Mouse (Mus musculus) frontal cortex, postnatal 10 days (tissue): ENCODE measurements around the gene Pklr.

Experiments
- DNase-seq, 2 experiments: peaks; one replicate each; pipeline ENCODE4 v3.0.0; 2022; ENCODE audit warnings: low spot score in 2 of 2, mixed read lengths in 1 of 2

Pklr gene

DNA sequence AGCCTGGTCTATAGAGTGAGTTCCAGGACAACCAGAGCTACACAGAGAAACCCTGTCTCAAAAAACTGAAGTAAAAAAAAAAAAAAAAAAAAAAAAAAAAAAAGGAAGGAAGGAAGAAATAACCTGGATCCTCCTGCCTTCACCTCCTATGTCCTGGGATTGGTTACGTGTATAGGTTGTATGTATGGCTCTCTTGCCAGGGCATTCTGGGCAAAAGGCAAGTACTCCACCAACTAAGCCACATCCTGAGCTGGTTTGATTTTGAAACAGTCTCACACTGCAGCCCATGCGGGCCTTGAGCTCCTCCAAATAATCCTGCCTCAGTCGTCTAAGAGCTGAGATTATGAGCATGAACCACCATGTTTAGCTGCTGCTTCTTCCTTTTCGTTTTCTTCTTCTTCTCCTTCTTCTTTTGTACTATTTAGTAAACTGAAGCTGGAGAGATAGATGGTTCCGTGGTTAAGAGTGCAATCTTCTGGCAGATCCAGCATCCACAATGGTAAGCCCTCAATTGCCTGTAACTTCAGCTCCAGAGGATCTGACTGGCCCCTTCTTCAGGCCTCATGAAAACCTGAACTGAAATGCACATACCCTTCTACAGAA, 27.8 kb downstream of the Pklr start:
- DNase-seq = no peak

DNA sequence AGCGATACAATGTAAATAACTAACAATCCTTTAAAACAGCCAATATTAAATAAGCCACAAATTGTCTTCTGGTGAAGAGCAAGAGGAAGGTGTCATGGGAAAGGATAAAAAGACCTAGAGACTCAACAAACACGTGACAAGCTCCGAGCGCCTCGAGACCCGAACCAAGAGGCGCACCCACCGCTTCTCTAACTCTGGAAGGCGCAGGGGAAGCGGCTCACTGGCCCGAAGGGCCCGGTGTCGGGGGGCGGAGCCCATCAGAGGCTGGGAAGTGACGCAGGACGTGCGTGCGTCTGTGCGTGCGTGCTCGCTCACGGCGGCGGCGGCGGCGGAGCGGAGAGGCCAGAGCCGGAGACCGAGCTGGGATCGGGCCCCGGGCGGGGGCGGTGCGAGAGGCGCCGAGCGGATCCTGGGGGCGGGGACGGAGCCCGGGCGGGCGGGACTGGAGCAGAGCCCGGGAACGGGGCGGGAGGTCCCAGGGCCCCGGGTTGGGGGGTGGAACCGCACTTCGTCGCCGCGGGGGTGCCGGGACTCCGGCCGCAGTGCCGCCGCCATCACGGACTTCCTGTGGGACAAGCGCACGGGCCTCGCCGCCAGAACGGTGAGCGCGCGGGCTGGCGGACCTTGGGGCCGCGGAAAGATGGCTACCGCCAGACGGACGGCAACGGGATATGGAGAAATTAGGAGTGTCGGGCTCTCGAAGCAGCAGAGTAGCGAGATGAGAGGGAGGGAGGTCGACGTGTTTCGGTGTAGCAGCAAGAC, 28.7 kb downstream of the Pklr start, which contains the start of gene Clk2:
Gene Clk2 (plus strand): TSS at position 290 of the 762 bp plus-strand sequence.
- peak; percentile 89 to 92 for DNase-seq

DNA sequence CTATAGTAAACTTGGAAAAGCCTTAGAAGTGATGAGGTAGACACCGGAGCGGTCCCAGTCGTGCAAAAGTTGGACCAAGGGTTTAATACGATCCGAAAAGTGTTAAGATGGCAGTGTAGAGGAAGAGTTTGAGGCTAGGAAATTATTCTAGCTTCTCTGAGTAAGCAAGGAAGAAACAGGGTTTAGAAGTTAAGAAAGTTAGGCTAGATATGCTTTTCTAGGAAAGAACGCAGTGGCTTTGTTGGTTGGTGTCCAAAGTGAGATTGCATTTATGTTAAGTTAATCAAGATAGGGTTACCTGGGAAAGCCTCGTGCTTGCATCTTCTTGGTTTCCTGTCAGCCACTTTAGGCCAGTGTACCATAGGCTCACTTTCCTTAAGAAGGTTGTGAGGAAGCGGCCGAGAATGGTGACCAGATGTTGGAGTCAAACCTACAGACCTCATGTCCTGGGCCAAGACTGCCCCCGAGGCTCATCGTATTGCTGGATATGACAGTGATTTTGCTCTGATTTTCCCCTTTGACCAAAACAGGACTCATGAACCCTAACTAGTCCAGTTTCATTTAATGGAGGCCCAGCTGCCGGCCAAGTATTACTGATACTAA, 29.4 kb downstream of the Pklr start:
- no peak for DNase-seq

DNA sequence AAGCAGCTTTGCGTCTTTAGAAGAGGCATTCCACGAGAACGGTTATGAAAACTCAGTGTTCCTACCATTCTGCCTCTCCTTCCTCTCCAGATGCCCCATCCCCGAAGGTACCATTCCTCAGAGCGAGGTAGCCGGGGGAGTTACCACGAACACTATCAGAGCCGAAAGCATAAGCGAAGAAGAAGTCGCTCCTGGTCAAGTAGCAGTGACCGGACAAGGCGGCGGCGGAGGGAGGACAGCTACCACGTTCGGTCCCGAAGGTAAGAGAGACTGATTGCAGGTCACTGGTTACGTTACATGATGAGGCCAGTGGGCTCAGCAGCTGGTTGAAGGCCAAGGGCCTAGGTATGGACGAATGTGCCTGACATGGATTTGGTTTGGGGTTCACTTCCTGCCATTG, 31.0 kb downstream of the Pklr start:
- no peak for DNase-seq

DNA sequence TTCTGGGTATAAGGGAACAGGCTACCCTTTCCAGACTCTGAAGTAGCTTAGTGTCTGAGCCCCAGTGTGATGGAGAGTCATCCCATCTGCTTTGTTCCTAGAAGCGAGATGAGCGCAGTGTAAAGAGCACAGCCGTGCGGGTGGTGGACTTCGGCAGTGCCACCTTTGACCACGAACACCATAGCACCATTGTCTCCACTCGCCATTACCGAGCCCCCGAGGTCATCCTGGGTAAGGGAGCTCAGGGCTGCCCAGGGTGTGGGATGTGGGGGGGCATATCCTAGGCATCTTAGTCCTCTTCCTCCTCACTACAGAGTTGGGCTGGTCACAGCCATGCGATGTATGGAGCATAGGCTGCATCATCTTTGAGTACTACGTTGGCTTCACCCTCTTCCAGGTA, 38.9 kb downstream of the Pklr start:
- DNase-seq = no peak

DNA sequence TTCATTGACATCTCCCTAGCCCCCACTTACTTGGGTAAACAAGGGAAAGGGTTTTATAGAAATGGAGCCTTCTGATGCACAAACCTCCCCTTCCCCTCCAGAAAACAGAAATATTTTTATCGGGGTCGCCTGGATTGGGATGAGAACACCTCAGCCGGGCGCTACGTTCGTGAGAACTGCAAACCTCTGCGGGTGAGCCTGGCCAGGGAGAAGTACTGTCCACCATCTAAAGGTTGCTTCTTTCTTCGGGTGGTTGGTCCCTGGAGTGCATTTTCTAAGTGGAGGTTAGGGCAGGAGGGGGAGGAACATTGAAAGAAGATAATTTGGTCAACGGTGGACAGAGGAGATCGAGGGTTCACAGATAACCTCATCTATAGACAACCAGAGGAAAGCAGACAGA, 39.6 kb downstream of the Pklr start:
- DNase-seq = no peak

DNA sequence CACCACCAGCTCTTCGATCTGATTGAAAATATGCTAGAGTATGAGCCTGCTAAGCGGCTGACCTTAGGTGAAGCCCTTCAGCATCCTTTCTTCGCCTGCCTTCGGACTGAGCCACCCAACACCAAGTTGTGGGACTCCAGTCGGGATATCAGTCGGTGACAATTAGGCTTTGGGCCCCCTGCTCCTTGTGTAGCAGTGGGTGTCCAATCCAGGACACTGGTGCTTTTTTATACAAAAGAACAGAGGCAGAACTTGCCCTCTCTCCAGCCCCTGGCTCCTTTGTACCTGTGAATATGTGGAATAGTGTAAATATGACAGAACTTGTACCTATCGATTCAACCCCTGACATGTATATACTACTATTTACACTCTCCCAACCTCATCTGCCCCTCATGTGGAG, 40.5 kb downstream of the Pklr start:
- DNase-seq = no peak

DNA sequence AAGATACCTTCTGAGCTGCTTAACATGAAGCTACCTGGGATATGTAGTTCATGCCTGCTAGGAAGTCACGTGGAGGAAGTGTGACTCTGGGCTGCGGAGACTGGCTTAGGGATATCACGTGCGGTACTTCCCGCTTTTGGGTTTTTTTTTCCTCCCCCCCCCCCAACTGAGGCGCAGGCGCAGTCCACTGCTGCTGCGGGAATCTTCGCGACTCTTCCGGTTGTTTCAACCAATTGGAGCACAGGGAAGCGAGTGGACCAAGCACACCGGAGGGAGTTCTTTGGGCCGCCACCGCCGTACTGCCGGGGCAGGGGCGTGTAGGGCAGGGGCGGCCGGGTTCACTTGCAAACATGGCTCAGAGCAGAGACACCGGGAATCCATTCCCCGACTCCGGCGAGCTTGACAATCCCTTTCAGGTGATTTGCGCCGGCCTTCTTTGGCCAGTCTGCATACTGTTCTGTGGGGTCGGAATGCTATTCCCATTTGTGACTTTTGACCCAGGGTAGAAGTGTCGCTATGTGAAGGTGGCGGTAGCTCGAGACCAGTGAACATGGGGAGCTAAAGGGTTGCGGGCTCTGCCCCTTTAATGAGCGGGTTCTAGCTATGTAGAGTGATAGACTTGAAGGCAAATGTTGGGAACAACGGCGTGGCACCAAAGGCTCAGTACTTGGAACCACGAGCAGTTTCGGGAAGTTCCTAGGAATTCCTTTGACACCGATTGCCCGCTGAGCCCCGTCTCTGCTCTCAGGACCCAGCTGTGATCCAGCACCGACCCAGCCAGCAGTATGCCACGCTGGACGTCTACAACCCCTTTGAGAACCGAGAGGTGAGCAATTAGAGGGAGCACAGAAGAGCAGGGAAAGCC, 41.5 kb downstream of the Pklr start, which contains the start of gene Scamp3:
Gene Scamp3 (plus strand): TSS at position 232 of the 865 bp plus-strand sequence.
- peak; percentile 81 to 85 for DNase-seq

DNA sequence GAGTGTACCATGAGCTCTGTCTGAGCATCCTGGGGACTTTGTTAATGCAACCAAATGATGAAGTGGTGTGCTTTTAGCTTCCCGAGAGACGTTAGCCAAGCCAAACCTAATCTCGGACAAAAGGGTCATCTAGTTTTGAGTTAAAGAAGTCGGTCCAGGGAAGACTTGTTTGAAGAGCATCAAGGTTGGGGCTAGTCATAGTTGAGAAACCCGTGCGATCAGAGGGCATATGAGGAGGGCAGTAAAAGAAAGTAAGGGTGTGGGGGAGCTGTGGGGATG, 42.1 kb downstream of the Pklr start:
- DNase-seq = no peak

DNA sequence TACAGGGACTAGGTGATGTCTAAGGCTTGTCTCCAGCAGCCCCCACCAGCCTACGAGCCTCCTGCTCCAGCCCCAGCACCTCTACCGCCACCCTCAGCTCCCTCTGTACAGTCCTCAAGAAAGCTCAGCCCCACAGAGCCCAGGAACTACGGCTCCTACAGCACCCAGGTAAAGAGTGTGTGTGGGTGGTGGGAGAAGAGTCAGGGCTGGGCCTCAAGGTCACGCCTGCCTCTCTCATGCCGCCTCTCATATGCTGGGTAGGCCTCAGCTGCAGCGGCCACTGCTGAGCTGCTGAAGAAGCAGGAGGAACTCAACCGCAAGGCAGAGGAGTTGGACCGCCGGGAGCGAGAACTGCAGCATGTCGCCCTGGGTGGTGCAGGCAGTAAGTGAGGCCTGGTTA, 43.1 kb downstream of the Pklr start:
- no peak for DNase-seq

DNA sequence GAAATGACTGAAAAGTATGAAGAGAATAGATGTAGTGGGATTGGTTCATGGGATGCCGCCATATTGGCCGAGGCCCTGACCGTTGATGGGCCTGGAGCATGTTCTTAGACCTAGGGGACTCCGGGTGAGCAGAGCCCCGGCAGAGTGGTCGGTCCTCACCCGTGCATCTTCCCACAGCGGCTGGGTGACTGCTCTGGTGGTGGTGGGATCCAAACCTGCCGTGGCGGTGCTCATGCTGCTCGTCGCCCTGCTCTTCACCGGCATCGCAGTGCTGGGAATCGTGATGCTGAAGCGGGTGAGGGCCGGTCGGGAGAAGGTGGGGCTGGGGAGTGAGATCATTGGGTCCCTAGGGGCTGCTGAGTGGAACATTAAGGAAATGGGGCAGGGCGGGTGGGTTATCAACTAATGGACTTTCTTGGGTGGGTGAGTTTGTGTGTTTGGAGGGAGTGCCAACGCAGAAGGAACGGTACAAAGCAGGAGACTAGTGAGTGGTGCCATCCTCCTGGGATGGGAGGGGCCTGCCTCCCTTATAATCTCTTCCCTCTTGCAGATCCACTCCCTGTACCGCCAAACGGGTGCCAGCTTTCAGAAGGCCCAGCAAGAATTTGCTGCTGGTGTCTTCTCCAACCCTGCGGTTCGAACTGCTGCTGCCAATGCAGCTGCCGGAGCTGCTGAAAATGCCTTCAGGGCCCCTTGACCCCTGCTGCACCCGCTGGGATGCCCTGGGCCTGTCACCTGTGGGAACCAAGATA, 46.0 kb downstream of the Pklr start:
- DNase-seq = no peak

DNA sequence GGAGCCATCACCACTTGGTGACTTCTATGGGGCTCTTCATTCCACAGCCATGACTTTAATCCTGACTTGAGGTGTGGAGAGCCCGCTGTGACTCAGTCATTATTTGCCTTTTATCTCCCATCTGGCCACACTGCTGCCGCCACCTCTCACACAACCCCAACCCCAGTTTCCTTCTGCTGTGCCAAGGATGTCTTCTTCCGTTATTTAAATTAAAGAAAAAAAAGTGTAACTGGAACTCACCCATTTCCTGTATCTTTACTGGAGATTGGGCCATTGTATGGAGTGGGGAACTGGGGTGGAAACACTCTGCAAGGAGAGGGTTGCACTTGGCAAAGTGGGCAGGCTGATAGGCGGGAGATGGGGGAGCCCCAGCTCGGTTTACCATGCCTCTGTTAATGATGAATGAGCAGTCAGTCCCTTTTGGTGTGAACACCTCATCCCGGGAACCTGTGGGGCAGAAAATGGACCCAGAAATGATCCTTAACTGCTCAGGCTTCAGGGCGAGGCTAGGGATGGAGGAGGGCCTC, 46.7 kb downstream of the Pklr start:
- DNase-seq = no peak

DNA sequence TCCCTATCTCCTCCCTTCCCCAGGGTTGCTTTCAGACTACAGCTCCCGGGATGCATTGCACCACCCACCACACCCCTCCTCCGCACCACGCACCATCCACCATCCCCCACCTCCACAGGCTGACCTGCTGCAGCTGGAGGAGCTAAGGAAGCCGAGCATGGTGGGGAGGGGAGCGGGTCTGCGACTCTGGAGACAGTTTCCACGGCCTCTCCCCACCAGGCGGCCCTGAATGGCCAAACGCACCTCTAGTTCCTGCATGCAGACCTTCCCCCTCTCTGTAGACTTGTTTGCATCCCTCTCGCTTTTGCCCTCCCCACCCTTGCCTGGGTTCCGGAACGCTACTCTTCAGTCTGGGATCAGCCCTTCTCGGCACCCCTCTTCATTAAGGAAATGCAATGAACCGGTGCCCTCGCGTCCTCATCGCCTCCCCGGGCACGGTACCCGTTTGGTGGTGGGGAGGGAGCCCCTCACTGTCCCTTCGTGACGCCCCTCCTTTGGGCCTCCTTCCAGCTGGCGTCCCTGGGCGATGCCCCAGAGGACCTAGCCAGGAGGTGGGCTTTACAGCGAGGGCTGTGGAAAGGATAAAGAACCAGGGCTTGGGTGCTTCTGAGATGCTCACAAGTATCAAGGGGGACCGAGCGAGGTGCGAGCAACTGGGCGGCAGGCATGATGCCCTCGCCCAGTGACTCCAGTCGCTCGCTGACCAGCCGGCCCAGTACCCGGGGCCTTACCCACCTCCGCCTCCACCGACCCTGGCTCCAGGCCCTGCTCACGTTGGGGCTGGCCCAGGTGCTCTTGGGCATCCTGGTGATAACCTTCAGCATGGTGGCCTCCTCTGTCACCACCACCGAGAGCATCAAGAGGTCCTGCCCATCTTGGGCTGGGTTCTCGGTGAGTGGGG, 47.4 kb downstream of the Pklr start, which contains the start of gene Fam189b:
Gene Fam189b (plus strand): TSS at position 86 of the 901 bp plus-strand sequence.
- DNase-seq = peak; percentile 88 to 89

DNA sequence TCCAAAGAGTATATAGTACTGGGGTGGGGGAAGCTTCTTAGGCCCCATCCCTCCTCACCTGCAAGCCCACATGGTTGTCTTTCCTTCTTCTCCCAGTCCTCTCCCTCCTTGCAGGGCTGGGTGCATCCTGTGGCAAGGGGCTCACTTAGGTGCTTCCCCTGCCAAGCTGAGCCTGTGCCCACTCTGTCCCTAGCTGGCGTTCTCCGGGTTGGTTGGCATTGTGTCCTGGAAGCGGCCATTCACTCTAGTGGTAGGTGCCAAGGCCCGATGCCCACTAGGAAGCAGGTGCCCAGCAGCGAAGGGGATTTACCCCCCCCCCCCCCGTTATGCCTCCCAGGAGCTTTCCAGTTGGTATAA, 48.0 kb downstream of the Pklr start:
- no peak for DNase-seq

DNA sequence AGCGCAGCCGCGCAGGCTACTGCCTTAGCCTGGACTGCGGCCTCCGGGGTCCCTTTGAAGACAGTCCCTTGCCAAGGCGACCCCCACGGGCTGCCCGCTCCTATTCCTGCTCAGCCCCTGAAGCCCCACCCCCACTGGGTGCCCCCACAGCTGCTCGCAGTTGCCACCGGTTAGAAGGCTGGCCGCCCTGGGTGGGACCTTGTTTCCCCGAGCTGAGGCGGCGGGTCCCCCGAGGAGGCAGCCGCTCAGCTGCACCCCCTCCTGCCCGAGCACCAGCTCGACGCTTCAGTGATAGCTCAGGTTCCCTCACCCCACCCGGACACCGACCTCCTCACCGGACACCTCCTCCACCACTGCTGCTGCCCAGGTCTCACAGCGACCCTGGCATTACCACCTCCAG, 51.3 kb downstream of the Pklr start:
- no peak for DNase-seq

DNA sequence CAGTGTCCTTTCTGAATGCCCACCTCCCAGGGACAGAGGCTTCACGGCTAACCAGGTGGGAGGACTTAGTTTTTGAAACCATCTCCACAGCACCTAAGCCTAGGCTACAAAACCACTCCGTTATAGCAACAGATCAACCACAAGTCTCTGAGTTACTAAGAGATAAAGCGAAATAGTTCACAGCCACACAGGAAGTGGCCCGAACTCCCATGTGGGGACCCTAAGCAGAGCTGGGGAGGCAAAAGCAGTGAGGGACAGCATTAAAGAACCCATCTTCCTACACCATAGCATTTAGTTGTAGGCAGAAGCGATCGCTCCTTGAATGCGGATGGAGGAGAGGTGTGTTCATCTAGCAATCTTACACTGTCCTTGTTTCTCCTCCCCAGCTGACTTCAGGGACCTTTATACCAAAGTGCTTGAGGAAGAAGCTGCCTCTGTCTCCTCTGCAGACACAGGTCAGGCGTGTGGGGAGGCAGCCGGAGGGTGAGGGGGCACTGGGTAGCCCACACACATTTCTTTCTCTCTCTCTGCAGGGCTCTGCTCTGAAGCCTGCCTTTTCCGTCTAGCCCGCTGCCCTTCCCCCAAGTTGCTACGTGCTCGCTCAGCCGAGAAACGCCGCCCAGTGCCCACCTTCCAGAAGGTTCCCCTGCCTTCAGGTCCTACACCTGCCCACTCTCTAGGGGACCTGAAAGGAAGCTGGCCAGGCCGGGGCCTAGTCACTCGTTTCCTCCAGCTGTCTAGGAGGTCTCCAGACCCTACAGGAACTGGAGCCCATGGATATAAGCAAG, 51.9 kb downstream of the Pklr start:
- DNase-seq = no peak

DNA sequence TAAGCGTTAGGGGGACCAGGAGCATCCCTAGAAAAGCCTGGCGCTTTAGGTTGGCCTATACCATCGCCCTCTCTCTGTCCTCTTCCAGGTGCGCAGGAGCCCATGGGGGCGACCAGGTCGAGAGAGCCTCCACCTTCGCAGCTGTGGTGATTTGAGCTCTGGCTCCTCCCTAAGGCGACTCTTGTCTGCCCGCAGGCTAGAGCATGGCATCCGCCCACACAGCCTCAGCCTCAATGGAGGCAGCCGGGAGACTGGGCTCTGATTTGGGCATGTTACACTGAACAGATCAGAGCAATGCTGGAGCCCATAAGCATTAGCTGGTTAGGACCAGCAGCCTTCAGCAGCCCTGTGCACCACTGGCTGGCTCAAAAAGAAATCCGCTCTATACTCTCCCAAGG, 52.5 kb downstream of the Pklr start:
- no peak for DNase-seq

DNA sequence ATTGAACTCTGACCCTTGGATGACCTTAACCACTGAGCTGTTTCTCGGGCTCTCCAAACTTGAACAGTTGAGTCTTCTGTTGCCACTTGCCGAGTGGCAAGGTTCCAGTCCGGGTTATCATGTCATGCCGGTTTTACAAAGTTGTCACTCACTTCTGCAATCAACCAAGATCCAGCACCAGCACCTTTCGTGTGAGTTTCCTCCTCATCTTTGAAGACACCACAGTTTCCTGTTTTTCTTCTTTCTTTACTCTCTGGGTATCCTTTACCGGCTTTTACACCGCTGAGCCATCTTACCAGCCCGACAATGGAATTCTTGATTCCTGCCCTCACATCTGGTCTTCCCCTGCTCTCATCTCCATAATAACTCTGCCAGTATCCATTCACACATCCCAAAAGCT, 54.5 kb downstream of the Pklr start:
- DNase-seq = no peak

DNA sequence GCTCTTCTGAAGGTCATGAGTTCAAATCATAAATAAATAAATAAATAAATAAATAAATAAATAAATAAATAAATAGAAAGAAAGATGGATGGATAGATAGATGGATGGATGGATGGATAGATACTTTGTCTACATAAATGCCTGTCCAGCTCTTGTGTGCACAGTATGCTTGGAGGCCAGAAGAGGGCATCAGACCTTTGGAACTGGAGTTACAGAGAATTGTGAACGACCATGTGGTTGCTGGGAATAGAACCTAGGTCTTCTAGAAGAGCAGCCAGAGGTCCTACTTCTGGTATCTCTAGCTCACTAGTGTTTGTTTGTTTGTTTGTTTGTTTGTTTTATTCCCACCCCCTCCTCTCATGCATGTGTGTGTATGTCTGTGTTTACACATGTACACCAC, 57.4 kb downstream of the Pklr start:
- no peak for DNase-seq

DNA sequence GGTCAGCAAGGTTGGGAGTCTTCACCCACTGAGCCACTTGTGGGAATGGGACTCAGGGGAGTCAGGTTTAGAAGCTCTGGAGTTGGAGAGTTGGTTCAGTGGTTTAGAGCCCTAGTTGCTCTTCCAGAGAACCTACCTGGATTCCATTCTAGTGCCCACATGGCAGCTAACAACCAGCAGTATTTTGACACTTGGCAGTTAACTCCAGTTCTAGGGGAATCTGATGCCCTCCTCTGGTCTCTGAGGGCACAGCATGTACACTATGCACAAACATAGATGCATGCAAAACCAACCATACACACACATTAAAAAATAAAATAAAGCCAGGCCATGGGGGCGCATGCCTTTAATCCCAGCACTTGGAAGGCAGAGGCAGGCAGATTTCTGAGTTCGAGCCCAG, 57.9 kb downstream of the Pklr start:
- DNase-seq = no peak
